Mouse (Mus musculus) erythroblast, embryonic 14.5 days (primary cell): ENCODE data around the gene Ndufv1. TPM values are rescaled to one million over a fixed set of nuclear protein-coding genes. Genes with fewer than 3 reads are reported as not detected.
A peak's percentile ranks its signal among the peaks of the same experiment; 100 is the strongest.

ENCODE experiments used
- H3K27me3 ChIP-seq: 2 replicates; pipeline ENCODE4 v1.6.1; 2012; ENCODE audit warnings: inconsistent platforms; ENCODE audit not compliant: control insufficient read depth
- H3K36me3 ChIP-seq: 2 replicates; pipeline ENCODE4 v1.6.1; 2012; ENCODE audit warnings: mild to moderate bottlenecking, inconsistent platforms; ENCODE audit not compliant: control insufficient read depth
- H3K4me1 ChIP-seq: 2 replicates; pipeline ENCODE4 v1.6.1; 2012; ENCODE audit warnings: inconsistent platforms; ENCODE audit not compliant: control insufficient read depth
- H3K4me3 ChIP-seq: replicated peaks from 2 replicates; pipeline ENCODE3; 2012; ENCODE audit warnings: moderate library complexity, mild to moderate bottlenecking, inconsistent platforms
- H3K9me3 ChIP-seq: 2 replicates; pipeline ENCODE4 v1.6.1; 2012; ENCODE audit warnings: low read length, inconsistent platforms, mixed read lengths; ENCODE audit not compliant: control insufficient read depth
- GATA1 ChIP-seq: IDR thresholded peaks from 2 replicates; pipeline ENCODE4 v1.6.1; 2012; ENCODE audit warnings: low read length, inconsistent platforms, mixed read lengths
- TAL1 ChIP-seq: IDR thresholded peaks from 3 replicates; pipeline ENCODE4 v1.6.1; 2012; ENCODE audit warnings: low read length, inconsistent platforms, mixed read lengths
- polyA plus RNA-seq: library from polyadenylated mRNA; stranded (reverse); fragments of >175 nt; gene quantifications from 2 replicates; pipeline ENCODE4 v1.2.3, GENCODE M21; 2012

Gene Ndufv1
- polyA plus RNA-seq, 1 experiment: 47.7 TPM

GRCm38 (mm10) chr19:4004331-4004730 is 8.3 kb downstream of the Ndufv1 start:
- Histone ChIP-seq H3K4me3 (no peak overlapping the region), H3K36me3 (peaks cover 47% of the 10 kb centered on the region), H3K4me1 (peaks cover 25% of the 10 kb centered on the region), H3K9me3 (no peaks in the 10 kb centered on the region), H3K27me3 (no peaks in the 10 kb centered on the region)
- TF ChIP-seq TAL1 (no peak), GATA1 (no peak)

DNA sequence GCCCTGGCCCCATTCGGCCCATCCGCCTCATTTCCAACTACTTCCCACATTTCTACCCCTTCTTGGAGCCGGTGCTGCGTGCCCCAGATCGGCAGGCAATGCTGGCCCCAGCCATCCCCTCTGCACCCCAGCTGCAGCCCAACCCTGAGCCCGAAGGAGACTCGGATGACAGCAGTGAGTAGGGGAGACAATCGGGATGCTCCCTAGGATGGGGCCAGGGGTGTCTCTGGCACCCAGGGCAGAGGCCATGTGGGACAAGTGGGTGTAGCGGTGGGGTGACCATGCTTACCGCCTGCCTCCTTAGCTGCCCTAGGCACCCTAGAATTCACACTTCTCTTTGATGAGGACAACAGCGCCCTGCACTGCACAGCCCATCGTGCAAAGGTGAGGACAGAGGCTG is 9.0 kb downstream of the Ndufv1 start:
- no peaks in the 10 kb centered on the region for H3K27me3 ChIP-seq
- H3K36me3 ChIP-seq: peaks cover 40% of the 10 kb centered on the region
- no peaks in the 10 kb centered on the region for H3K9me3 ChIP-seq
- peaks cover 30% of the 10 kb centered on the region for H3K4me1 ChIP-seq
- no peak overlapping the region for H3K4me3 ChIP-seq
- TF ChIP-seq GATA1 (no peak), TAL1 (no peak)

GRCm38 (mm10) chr19:4003112-4003511 is 9.5 kb downstream of the Ndufv1 start, which contains the start of gene Doc2g:
Doc2g (plus strand) TSS chr19:4003313.
- Histone ChIP-seq H3K36me3 (peaks cover 35% of the 10 kb centered on the region), H3K9me3 (no peaks in the 10 kb centered on the region), H3K27me3 (no peaks in the 10 kb centered on the region), H3K4me3 (no peak within 1 kb of the TSS), H3K4me1 (peaks cover 30% of the 10 kb centered on the region)
- TF ChIP-seq TAL1: no peak
- no peak for TF ChIP-seq GATA1

- H3K4me3 ChIP-seq: no peak overlapping the region
- TF ChIP-seq GATA1: no peak
- TF ChIP-seq TAL1: no peak
- H3K36me3 ChIP-seq: peaks cover 22% of the 10 kb centered on the region
Measured at GRCm38 (mm10) chr19:4001752-4002151, 10.9 kb downstream of the Ndufv1 start.

DNA sequence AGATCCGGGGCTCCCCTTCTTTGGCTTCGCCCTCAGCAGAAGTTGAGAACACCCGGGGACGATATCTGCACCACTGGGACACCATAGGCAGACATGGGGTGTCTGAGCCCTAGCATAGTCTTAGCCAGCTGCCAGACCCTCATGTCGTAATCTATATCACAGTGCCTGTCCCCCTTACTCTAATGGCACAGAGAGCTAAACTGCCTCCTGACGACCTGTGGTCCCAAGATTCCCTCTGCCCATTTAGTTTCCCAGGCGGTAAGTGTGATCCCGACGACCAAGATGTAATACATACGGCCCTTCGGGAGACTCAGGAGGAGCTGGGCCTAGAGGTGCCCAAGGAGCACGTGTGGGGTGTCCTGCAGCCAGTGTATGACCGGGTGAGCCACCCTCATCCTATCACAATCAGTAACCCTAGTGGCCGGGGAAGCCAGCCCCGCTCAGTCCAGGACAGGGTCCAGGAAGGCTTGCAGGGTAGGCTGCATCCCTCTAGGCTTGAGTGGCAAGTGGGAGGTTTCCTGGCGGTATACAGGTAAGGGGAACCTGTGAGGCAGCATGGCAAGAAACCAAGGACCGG is 11.6 kb downstream of the Ndufv1 start:
- H3K36me3 ChIP-seq: peaks cover 14% of the 10 kb centered on the region
- no peaks in the 10 kb centered on the region; the same call in 1 of the 2 replicates for H3K27me3 ChIP-seq
- H3K9me3 ChIP-seq: no peaks in the 10 kb centered on the region
- TF ChIP-seq TAL1: no peak
- no peak for TF ChIP-seq GATA1
- peak overlapping the region; percentile 83 for H3K4me3 ChIP-seq
- H3K4me1 ChIP-seq: peaks cover 30% of the 10 kb centered on the region

More at GRCm38 (mm10) chr19:4001752-4002151, 10.9 kb downstream of the Ndufv1 start:
- no peaks in the 10 kb centered on the region for H3K9me3 ChIP-seq
- no peaks in the 10 kb centered on the region for H3K27me3 ChIP-seq
- peaks cover 30% of the 10 kb centered on the region for H3K4me1 ChIP-seq

DNA sequence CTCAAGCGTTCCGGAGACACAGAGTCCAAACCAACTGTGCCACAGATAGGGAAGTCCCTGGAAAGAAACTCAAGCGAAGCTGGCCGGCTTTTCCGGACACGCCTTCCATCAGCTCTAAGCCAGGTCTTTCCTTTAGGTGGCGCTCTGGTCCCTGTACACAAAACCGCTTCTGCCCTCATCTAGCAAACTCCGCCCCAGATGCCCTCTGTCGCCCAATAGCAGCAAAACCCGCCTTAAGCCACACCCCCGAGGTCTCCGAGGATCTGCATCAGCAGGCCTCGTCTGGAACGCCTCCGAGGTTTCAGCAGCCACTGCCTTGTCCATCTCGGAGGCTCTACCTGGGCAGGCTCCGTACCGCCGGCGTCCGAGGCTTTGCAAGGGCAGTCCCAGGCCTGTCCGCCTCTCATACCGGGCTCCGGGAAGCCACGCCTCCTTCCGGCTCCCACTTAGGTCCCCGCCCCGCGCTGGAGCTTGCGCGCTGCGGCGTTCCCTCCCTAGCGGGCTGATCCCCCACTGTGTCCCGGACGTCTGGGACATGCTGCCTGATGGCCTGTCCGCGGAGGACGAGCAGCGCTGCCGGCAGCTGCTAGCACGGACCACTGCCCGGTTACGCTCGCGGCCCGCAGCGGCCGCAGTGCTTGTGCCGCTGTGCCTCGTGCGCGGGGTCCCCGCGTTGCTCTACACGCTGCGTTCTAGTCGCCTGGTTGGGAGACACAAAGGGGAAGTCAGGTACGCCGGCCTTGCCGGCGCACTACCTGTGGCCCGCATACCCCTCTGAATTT is 12.3 kb downstream of the Ndufv1 start, which contains the start of the genes Nudt8 and Gm49405:
Gene Nudt8, plus strand, starts transcription at position 462 of the 782 bp plus-strand sequence.
Gene Gm49405, plus strand, starts transcription at position 508 of the 782 bp plus-strand sequence.
- H3K4me1 ChIP-seq: peaks cover 30% of the 10 kb centered on the region

DNA sequence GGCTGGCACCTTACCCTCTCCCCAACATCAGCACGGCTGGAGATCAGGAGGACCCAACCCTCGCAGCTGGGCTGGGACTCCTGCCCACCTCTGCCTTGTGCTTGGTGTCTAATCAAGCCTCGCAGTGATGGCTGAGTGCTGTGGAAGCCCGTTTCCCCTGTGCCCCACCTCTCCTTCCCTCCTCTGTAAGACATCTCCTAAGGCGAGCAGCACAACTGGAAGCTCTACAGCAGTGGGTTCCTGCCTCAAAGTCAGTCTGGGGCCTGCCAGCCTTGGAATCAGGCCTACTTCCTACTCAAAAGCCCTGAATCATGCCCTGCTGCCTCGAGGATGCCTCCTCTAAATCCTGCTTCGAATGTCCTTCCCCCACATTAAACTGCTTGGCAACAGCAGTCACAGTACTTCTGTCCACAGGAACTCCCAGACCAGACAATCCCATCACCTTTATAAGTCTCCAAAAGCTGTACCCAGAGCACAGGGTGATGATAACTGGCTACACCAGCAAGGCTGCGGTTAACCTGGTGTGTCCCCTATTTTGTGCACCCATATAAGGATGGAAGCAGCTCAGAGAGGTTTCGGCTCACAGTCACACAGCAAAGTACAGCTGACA is 13.4 kb downstream of the Ndufv1 start:
- Histone ChIP-seq H3K27me3 (no peaks in the 10 kb centered on the region; the same call in 1 of the 2 replicates), H3K4me3 (peak overlapping the region; percentile 83), H3K9me3 (no peaks in the 10 kb centered on the region), H3K36me3 (peaks cover 2% of the 10 kb centered on the region), H3K4me1 (peaks cover 30% of the 10 kb centered on the region)
- no peak for TF ChIP-seq TAL1
- no peak for TF ChIP-seq GATA1

More for the DNA sequence above, 12.3 kb downstream of the Ndufv1 start, which contains the start of the genes Nudt8 and Gm49405:
- peak within 1 kb of the TSS; percentile 83 for H3K4me3 ChIP-seq
- H3K36me3 ChIP-seq: peaks cover 9% of the 10 kb centered on the region
- TF ChIP-seq GATA1 (no peak), TAL1 (no peak)
- no peaks in the 10 kb centered on the region for H3K9me3 ChIP-seq
- H3K27me3 ChIP-seq: no peaks in the 10 kb centered on the region; the same call in 1 of the 2 replicates

- Histone ChIP-seq H3K27me3 (no peaks in the 10 kb centered on the region; the same call in 1 of the 2 replicates), H3K9me3 (no peaks in the 10 kb centered on the region), H3K4me1 (peaks cover 30% of the 10 kb centered on the region), H3K4me3 (no peak overlapping the region), H3K36me3 (no peaks in the 10 kb centered on the region)
- TF ChIP-seq TAL1: no peak
- TF ChIP-seq GATA1: no peak
Measured at GRCm38 (mm10) chr19:3998335-3998734, 14.3 kb downstream of the Ndufv1 start.

DNA sequence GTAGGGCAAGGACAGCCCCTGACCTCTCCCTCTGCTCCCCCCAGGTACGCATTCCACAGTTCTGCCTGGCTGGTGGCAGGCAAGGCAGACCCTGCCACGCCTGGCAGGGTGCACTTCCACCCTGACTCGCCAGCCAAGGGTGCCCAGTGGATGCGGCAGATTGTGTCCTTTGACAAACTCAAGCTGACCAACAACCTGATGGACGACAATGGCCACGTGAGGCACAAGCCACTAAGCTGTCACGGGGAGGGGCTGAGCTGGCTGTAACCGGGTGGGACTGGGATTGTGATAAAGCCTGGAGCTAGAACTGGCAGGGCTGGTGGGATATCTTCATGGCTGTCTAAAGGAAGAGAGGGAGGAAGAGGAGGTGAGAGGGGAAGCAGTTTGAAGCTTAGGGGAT is 15.4 kb downstream of the Ndufv1 start:
- no peak for TF ChIP-seq TAL1
- TF ChIP-seq GATA1: no peak
- H3K4me3 ChIP-seq: no peak overlapping the region
- no peaks in the 10 kb centered on the region for H3K36me3 ChIP-seq
- H3K27me3 ChIP-seq: peaks cover 4% of the 10 kb centered on the region; the same call in 1 of the 2 replicates
- H3K4me1 ChIP-seq: peaks cover 28% of the 10 kb centered on the region
- no peaks in the 10 kb centered on the region for H3K9me3 ChIP-seq
